Mouse (Mus musculus) neutrophil, adult 5-6 weeks (primary cell): ENCODE measurements around the gene Tcf20. TPM values are rescaled to one million over a fixed set of nuclear protein-coding genes. Genes with fewer than 3 reads are reported as not detected.

Experiments used
- ATAC-seq: fragments of 151-379, 151-347 bp; 2 replicates; pipeline ENCODE4 v1.8.0; 2017; ENCODE audit warnings: mild to moderate bottlenecking, moderate TSS enrichment; ENCODE audit not compliant: insufficient number of reproducible peaks, poor library complexity, low FRiP score, severe bottlenecking; ENCODE audit errors: extremely low read depth
- total RNA-seq: library from RNA; stranded (forward); fragments of 200-1000 nt; gene quantifications from 2 replicates; pipeline ENCODE4 v1.2.3, GENCODE M21; 2017

The Tcf20 gene
- total RNA-seq, 1 experiment from 2014 or later: 138 TPM

DNA sequence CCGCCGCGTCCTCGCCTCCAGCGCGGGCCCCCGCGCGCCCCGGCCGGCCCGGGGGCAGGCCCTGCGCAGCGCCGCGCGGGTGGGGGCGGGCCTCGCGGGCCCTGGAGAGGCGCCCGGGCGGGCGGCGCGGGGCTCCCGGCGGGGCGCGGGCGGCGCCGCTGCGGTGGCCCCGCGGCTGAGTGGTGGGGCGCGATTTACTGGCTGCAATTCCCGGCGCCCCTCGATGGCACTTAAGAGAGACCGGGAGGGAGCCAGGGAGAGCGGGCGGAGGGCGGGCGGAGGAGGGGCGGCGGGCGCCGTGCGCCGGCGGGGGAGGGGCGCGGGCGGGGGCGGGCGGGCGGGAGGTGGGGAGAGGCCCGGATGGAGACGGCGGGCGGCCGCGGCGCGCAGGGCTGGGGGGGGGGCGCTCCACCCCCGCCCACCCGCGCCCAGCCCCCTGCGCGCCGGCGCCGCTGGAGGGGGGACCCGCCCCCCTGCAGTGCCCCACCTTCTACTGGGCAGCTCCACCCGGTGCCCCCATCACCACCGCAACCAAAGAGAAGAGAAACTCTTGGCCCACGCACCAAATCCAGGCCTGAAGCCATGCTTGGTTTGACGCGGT is 24.0 kb downstream of the Tcf20 start:
- no peak for ATAC-seq

DNA sequence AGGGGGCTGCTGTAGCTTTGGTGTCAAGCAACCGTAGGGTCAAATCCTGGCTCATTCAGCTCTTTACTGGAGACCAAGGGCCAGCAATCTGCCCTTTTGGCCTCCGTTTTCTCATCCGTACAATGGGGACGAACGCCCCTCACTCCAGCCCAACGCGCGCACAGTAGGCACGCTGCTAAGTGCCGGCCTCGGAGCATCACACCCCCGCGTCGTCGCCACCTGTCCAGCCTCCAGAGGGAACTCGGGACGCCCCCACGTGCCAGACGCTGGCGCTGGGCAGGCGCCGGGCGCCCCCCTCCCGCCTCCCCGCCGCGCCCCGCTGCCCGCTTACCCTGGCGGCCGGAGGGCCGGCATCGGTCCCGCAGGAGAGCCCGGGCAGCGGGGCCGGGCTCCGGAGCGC is 24.6 kb downstream of the Tcf20 start:
- ATAC-seq: no peak

DNA sequence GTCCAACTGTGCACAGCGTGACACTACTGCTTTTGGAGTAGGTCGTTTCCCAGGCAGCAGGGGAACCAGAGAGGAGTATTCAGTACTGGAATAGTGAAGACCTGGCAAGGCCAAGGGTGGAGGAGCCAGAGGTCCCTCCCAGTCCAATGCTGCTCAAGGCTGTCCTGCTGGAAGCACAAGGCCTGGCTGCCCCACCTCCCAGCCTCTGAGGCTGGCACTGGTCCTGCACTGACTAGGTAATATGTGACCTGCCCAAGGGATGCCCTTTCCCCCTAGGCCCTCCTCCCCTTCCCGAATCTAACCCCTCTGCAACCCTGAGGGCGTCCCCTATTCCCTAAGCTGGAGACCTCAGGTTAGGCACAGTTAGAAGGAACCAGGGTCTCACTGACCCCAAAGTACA is 25.1 kb downstream of the Tcf20 start:
- no peak for ATAC-seq

DNA sequence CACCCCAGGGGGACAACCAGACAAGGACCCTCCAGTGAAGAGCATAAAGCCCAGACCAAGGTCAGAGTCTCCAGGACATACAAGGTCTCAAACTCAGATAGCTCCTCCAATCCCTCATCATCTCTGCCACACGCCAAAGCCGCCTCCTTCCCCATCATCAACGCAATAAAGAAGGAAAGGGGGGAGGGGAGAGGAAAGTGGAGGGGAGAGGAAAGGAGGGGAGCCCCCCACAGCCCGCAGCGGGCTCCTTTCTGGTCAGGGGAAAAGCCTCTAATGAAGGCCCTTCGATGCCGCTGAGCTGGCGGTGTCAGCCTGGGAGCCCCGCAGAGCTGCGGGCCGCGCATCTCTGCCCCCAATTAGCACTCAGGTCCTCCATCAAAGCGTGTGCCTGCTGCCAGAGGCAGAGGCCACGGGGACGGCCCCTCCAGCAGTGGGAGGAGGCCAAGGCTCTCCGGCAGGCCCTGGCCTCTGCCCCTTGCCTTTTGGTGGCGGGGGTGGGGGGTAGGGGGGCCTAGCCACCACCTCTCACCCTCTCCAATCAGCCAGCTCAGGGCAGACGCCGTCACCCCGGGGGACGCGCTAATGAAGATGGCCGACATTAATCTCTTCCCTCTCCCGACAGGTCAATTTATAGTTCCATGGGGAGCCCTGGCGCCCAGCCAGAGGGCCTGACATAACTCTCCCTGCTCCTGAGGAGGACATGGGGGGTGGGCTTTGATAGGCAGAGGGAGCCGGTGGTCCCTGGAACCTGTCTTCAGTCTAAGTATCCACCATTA is 26.7 kb downstream of the Tcf20 start:
- ATAC-seq: no peak

DNA sequence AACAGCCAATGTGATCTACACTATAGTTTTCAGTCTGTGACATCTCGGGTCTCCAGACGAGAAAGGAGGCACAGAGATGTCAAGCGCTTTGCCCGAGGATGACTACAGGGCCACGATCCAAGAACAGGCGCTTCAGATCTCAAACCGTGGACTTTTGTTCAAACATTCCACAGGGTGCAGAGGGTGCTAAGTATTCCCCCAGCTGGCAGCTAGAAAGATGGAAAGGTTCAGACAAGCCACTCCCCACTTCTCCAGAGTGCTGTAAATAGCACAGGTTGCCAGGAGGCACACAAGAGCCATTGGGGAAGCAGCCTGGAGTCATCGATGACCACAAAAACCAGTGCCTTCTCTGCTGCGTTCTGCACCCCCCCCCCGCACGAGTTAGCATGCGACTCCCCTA is 28.5 kb downstream of the Tcf20 start:
- ATAC-seq: no peak

DNA sequence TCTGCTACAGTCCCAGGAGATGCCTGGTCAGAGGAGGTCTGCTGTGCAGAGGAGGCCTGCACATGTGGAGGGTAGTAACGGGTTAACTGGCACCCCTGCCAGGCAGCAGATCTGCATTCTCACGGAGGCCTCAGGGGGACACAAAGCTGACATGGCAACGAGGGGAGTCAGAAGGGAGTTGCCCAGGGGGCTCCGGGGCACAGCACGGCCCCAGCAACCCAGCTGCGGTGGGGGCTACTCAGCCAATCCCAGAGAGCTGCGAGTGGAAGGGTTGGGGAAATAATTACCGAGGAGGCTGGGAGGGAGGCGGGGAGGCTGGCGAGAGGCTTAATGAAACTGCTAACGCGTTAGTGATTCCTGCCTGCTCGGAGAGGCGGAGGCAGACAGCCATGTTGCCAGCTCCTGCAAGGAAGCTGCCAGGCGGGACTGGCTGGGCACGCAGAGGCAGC is 29.4 kb downstream of the Tcf20 start:
- no peak for ATAC-seq

DNA sequence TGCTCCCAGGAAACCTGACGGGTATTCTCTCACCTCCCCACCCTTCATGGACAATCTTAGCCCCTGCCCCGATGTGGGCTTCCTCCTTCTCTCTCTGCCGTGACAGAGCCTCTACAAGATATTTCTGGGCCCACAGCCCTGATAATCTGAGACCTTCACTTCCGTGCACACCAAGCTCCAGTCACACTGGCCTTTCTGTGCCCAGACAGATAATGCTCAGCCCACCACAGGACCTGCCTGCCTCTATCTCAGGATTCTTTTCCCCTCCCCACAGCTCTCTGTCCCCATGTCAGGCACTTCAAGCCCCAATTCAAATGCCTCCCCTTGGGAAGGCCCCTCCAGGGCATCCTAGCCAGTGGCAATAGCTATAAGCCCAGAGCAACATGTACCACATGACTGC is 31.0 kb downstream of the Tcf20 start:
- ATAC-seq: no peak

DNA sequence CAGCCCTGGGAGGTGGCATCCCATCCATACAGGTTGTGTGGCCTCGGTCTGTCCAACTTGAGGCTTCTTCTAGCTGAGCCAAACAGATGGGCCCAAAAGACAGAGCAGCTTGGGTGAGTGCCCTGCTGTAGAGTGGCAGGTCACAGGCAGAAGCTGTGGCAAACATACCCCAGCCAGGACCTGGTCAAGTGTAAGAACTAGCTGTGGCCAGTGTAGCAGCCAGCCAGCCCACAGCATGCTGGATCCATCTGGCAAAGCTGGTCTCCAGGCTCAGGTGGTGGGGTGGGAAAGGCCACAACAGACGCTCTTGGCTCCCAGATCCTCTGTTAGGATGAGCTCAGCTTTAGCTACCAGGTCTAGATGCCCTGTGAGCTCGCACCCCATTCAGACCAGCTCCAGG is 31.4 kb downstream of the Tcf20 start:
- ATAC-seq: no peak

DNA sequence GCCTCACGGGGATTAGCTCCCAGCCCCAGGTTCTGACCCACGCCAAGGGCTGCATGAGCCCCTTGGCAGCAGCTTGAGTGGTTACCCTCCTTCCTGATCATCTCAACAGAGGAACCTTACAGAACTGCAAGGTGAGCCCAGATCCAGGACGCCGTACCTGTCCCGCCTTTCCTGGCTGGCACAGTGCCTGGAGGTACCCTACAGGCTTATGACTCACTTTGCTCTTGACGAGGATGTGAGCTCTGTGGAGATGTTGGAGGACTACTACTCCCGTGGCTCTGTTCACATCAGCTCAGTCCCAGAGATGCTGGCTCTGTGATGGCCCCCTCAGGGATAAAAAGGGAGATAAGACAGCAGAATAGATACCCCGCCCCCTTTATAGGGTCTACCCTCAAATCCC is 32.4 kb downstream of the Tcf20 start:
- no peak for ATAC-seq

DNA sequence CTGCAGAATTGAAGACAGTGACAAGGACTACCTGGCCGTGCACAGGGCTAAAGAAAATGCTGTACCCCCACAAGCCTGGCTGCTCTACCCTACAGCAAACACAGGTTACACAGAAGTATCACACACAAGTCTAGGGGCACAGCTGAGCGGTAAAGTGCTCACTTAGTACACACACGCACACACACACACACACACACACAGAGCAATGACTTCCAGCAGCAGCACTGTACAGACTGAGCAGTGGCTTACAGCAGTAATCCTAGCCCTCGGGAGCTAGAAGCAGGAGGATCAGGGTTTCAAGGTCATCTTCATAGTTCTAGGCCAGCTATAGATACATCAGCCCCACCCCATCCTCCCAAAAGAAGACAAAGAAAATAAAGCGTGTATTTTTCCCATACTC is 33.6 kb downstream of the Tcf20 start:
- no peak for ATAC-seq

DNA sequence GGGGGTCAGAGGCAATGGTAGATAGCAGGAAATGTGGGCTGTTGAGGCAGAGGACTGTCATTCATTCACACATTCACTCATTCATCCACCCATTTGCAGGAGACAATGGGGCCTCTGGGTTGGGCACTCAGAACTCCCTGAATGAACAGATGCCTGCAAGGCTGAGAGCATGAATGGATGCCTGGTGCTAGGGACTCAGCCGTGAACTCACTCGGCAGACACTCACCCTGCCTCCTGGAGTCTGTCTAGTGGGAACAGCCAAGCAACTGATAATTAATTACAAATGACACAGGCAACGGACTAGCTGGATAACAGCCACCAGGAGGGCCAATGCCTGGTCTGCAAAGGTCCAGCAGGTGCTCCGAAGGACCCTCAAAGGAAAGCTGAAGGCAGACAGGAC is 34.6 kb downstream of the Tcf20 start:
- no peak for ATAC-seq

DNA sequence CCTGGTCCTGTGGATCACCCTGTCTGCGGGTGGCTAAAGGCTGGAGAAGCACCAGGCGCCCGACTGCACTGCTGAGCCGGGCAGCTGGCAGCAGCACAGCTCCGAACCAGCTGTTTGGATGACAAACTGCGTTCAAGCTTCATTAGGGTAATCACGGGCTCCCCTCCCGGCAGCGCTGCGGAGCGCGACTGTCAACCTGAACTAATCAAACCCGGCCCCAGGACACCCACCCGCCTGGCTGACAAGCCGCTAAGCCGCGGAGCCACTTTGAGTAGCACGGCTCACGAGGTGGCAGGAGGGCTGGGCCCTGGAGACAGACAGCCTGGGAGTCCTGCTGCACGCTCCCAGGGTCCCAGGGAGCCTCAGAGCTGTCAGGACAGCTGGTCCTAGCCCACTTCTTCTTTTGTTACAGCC is 35.4 kb downstream of the Tcf20 start:
- no peak for ATAC-seq

DNA sequence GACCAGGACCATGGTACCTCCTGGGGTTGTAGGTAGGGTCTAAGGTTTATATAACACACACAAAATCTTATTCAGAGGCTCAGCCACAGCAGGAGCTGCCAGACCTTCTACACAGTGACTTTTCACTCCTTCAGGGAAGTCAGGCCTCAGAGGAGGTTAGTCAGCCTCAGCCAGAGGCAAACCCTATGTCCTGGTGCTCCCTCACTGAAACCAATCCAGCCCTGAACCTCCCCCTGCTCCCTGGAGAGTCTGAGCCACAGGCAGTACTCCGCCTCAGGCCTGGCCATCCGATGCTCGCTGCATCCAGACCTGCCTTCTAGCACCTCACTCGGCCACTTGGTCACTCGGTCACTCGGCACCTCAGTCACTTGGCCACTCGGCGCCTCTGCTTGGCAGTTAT is 37.4 kb downstream of the Tcf20 start:
- ATAC-seq: no peak

DNA sequence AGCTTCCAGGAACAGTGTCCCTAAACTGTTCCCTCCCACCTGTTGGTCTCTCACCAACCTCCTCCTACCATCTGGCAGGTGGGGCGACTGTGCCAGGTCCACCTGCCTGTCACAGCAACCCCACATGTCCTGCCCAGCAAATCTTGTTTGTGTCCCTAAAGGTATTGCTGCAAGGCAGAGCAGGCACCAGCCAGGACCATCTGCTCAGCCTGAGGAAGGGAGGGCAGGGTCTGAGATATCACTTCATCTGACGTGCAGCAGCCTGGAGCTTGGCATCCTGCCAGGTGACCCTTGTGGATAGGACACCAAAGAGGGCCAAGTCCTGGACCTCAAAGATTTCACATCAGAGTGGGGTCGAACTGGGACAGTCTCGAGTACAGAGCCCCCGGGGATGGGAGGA is 40.2 kb downstream of the Tcf20 start:
- no peak for ATAC-seq

DNA sequence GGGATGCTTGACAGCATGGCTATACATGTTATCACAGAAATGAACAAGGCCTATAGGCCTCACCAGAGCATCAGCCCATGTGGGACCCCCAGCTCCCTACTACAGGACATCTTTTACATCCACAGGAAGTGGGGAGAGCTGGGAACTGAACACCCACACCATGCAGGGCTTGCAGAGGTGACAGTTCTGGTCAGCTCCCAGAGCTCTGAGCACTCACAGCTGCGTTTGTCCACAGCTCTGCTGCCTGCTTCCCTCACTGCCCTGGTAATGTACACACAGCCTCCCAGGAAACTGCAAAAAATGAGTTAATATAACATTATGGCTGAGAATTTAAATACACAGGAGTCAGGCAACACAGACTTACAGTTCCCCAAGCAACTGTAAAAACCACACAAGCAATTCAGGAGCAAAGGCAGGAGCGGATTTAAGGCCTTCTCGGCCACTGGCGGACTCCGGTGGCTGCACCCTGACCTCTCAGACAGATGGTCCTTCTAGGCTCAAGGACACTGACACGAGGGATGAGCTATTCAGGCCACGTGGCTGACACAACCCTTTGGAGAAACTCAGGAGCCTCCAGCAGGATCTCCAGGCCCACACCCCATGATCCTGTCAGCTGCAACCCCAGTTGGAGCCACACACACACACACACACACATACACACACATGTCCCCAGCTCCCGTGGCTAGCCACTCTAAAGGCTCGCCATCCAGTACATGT is 43.0 kb downstream of the Tcf20 start:
- no peak for ATAC-seq

DNA sequence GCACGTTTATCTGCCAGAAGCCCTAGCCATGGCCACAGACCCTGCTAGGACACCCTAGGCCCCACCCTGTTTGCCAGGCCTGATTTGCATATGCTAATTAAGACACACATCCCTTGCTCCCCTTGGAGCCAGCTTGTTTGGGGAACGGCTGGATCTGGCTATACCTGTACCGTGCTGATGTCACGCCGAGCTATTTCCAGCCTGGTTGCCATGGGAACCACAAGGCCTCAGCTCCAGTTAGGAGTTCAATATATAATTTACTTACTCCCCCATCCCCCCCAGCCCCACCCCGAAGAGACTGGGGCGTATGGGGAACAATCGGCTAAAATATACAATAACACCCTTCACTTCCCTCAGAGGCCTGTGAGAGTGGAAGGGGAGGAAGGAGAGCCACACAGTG is 45.9 kb downstream of the Tcf20 start:
- no peak for ATAC-seq

DNA sequence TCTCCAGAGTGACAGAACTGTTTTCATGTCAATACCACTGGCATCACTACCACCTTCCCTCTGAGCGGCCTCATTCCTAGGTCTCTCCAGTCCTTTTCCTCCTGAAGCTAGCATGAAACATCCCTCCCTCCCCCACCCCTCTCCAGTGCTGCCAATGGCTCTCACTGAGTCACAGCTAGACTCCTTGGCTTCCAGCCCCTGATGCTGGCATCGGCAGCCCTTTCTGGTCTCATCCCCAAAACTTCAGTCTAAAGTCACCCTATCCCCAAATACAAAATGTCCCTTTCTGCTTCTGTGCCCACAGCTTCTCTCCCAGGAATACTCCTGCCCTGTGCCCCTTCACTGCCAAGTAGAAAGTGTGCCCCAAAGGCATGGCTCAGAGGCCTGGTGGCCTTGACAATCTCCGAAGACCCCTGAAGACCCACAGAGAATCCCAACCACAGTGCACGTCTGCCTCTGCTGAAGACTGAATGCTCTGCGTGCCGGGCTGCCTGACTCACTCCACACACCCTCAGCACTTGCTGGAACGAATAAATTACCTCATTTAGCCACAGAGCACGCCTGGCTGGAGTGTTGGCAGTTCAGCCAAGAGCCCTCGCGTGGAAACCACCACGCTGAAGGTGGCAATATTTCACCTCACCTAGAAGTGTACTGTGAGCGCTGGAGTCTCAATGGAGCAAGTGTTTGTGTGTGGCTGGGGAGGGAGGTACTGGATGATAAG is 47.0 kb downstream of the Tcf20 start:
- ATAC-seq: no peak

DNA sequence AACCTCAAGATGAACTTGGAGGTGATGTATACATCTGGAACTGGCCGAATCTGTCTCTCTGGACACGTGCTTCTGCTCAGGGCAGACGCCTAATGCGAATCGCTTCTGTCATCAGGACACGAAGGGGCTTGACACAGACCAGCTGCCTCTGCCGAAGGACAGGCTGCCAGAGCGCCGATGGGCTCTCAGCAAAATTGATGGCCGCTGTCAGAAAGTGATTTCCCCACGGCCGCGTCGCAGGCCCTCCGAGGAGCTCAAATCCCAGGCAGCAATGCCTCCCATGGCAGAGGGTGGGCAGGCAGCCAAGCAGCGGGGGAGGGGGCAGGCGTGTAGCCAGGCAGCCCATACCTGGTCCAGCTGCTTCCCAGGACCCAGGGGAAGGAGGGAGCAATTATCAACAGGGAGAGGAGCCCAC is 49.5 kb downstream of the Tcf20 start:
- no peak for ATAC-seq

DNA sequence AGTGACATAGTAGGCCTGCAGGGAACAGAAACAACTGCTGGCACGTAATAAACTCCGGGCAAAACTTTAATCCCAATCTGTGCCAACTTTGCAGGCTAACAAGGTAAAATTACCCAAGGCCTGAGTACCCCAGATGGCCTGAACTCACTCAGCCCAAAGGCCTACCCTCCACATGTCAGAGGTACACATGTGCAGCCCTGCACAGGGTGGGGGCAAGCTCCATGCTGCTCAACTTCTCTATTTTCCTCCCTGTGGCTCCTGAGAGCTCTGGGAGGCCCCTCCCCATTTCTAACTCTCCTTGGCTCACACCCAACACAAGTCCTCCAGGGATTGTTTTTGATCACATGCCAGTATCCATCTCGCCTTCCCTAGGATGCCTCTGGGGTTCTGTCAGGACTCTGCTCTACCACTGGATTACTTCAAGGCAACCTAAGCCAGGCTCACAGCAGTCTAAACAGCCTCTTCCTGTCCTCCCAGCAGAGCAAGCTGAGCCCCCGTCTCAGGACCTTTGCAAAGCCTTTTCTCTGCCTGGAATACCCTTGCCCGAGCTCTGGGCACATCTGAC is 50.2 kb downstream of the Tcf20 start:
- no peak for ATAC-seq
